8 mouse cellular contexts compared by ENCODE assay signal in the genomic region with DNA sequence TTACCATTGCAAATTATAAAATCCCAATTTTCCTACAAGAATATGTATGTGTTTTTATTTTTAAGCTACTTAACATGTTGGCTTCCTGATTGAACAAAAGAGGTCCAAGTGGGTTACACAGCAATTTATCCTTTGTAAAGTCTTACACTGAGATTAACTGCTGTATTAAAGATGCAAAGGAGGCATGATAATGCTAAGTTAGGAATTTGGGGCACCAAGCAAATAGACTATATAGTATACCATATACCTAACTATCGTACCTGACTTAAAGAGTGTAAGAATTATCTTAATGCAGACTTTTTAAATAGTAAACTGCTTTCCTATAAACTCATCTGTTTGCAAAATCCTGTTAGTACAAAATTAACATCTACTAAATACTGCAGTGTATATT. TPM values are rescaled to one million over a fixed set of nuclear protein-coding genes. Genes with fewer than 3 reads are reported as not detected.
DNase-seq lines count a peak whose midpoint lies in the region; ATAC-seq and TF ChIP-seq lines count a peak whose summit lies in the region.
"Had no signal": no experiment of that assay in that cellular context is flagged by ENCODE, and none has a peak within 500 bp of the region (broad histone marks: within the 10 kb centered on the region; RNA-seq: fewer than 3 reads in every experiment).

No protein-coding gene starts in this region.

- TF ChIP-seq POLR2A in myocyte (IDR thresholded peaks at IDR 0.05; ENCODE audit: insufficient read length, low read depth), result no peak

- ATAC-seq in liver, embryonic 11.5 days (replicated peaks; ENCODE audit: low FRiP score), result no peak
- peak; percentile 36 for ATAC-seq in forebrain, embryonic 14.5 days
- ATAC-seq in intestine, postnatal 0 days, result no peak

- peaks cover 99% of the 10 kb centered on the region for H3K79me2 ChIP-seq in myocyte (ENCODE audit: control insufficient read depth, insufficient read depth)

- DNase-seq in liver, embryonic 11.5 days (ENCODE audit: low spot score), result no peak
- no peak for DNase-seq in liver
- DNase-seq in forebrain, embryonic 14.5 days (ENCODE audit: low spot score), result no peak
- no peak for DNase-seq in ovary, postnatal 36 days (ENCODE audit: low spot score)
- no peak for DNase-seq in layer of hippocampus, adult 9-10 months (ENCODE audit: low spot score)

- H3K4me1 ChIP-seq in liver, embryonic 11.5 days (replicated peaks; ENCODE audit: control insufficient read depth, insufficient read depth, low read length), result peaks cover 22% of the 10 kb centered on the region
- H3K4me1 ChIP-seq in forebrain, embryonic 14.5 days (ENCODE audit: control insufficient read depth, insufficient read depth, low read length), result peaks cover 17% of the 10 kb centered on the region
- H3K4me1 ChIP-seq in intestine, postnatal 0 days (replicated peaks; ENCODE audit: control insufficient read depth, insufficient read depth, low read length), result no peaks in the 10 kb centered on the region

- no peaks in the 10 kb centered on the region for H3K36me3 ChIP-seq in liver, embryonic 11.5 days (ENCODE audit: control insufficient read depth, insufficient read depth, low read length)
- no peaks in the 10 kb centered on the region for H3K36me3 ChIP-seq in forebrain, embryonic 14.5 days (ENCODE audit: control insufficient read depth, insufficient read depth, low read length)
- no peaks in the 10 kb centered on the region for H3K36me3 ChIP-seq in intestine, postnatal 0 days (ENCODE audit: control insufficient read depth, insufficient read depth)
- H3K36me3 ChIP-seq in myocyte (ENCODE audit: control insufficient read depth, insufficient read depth), result no peaks in the 10 kb centered on the region

- peak overlapping the region; percentile 47 for H3K4me2 ChIP-seq in liver, embryonic 11.5 days
- peak overlapping the region; percentile 51 for H3K4me2 ChIP-seq in forebrain, embryonic 14.5 days (ENCODE audit: low read length)
- 0 out of 2 replicates have a peak overlapping the region, but pooled peaks have one; percentile 45 for H3K4me2 ChIP-seq in intestine, postnatal 0 days (replicated peaks; ENCODE audit: low read depth)
- peak overlapping the region; percentile 31 for H3K4me2 ChIP-seq in myocyte (ENCODE audit: low read depth)

- 90% methylated on average over 1 of the region's 1 CpGs for WGBS in liver, embryonic 11.5 days
- WGBS in forebrain, embryonic 14.5 days, result 82% methylated on average over 1 of the region's 1 CpGs
- 89% methylated on average over 1 of the region's 1 CpGs for WGBS in intestine, postnatal 0 days

- TF ChIP-seq CTCF in intestine, postnatal 0 days (IDR thresholded peaks at IDR 0.05; ENCODE audit: low read depth), result no peak

- H3K27me3 ChIP-seq in liver, embryonic 11.5 days (replicated peaks; ENCODE audit: control insufficient read depth, insufficient read depth, low read length), result no peaks in the 10 kb centered on the region
- no peaks in the 10 kb centered on the region for H3K27me3 ChIP-seq in forebrain, embryonic 14.5 days (replicated peaks; ENCODE audit: control insufficient read depth, insufficient read depth, low read length)
- no peaks in the 10 kb centered on the region for H3K27me3 ChIP-seq in intestine, postnatal 0 days (replicated peaks; ENCODE audit: control insufficient read depth, insufficient read depth, low read length)
- H3K27me3 ChIP-seq in myocyte (ENCODE audit: control insufficient read depth, insufficient read depth, insufficient read length), result no peaks in the 10 kb centered on the region

- no peak overlapping the region for H3K4me3 ChIP-seq in liver, embryonic 11.5 days (ENCODE audit: low read depth, low read length)
- peak overlapping the region; percentile 36 for H3K4me3 ChIP-seq in forebrain, embryonic 14.5 days (ENCODE audit: low read depth, low read length)
- no peak overlapping the region for H3K4me3 ChIP-seq in intestine, postnatal 0 days (ENCODE audit: low read depth, low read length)
- no peak overlapping the region for H3K4me3 ChIP-seq in myocyte

- H3K9me3 ChIP-seq in liver, embryonic 11.5 days (ENCODE audit: control insufficient read depth, low read length), result no peaks in the 10 kb centered on the region
- no peaks in the 10 kb centered on the region for H3K9me3 ChIP-seq in forebrain, embryonic 14.5 days (replicated peaks; ENCODE audit: control insufficient read depth, low read length)
- H3K9me3 ChIP-seq in intestine, postnatal 0 days (ENCODE audit: control insufficient read depth), result no peaks in the 10 kb centered on the region
- H3K9me3 ChIP-seq: G1E had no signal

- no peak overlapping the region for H3K27ac ChIP-seq in liver, embryonic 11.5 days (ENCODE audit: low read depth, low read length)
- H3K27ac ChIP-seq in forebrain, embryonic 14.5 days (ENCODE audit: low read depth, low read length), result no peak overlapping the region
- no peak overlapping the region for H3K27ac ChIP-seq in intestine, postnatal 0 days (ENCODE audit: low read depth, low read length)

- H3ac ChIP-seq in myocyte (ENCODE audit: control insufficient read depth, insufficient read length), result no peak overlapping the region

- no peak overlapping the region for H3K9ac ChIP-seq in liver, embryonic 11.5 days (ENCODE audit: low read depth, low read length)
- H3K9ac ChIP-seq in forebrain, embryonic 14.5 days (ENCODE audit: low read length), result peak overlapping the region; percentile 67; the same call in 1 of the 2 replicates
- no peak overlapping the region for H3K9ac ChIP-seq in intestine, postnatal 0 days (ENCODE audit: low read depth, low read length)

TF ChIP-seq in myocyte, 11 proteins besides CTCF, POLR2A, EP300 and RAD21:
- TF ChIP-seq MYOD1 (IDR thresholded peaks at IDR 0.05; ENCODE audit: control insufficient read depth in 1 of 3, insufficient read length in 2 of 3, low read depth in 2 of 3) (no peak), MYOG (IDR thresholded peaks at IDR 0.05; ENCODE audit: control insufficient read depth in 1 of 3, insufficient read depth in 1 of 3, insufficient read length in 2 of 3, low read depth in 2 of 3) (no peak), E2F4 (IDR thresholded peaks at IDR 0.05; ENCODE audit: insufficient read depth) (no peak), TCF3 (IDR thresholded peaks at IDR 0.05; ENCODE audit: insufficient read length, low read depth) (no peak)

RNA-seq across cellular contexts. Expression of a gene that starts 26.4 kb away (rescaled TPM):
- 25.2 and 32.2 TPM in 2 replicates for polyA plus RNA-seq in liver, embryonic 11.5 days (2014; fragmentation: Nextera tagmentation; extraction: Ambion mirVana)
- 26.2 and 28.1 TPM in 2 replicates for polyA plus RNA-seq in forebrain, embryonic 14.5 days (2014; fragmentation: Nextera tagmentation; extraction: Ambion mirVana)
- 19.3 and 23.3 TPM in 2 replicates for polyA plus RNA-seq in intestine, postnatal 0 days (2015; fragmentation: Nextera tagmentation; extraction: Ambion mirVana)
- polyA plus RNA-seq in myocyte (2012; fragmentation: generic; extraction: Trizol), result 14.7 TPM

RNA-seq across cellular contexts. Expression of a gene that starts 27.1 kb away (rescaled TPM):
- polyA plus RNA-seq in liver, embryonic 11.5 days (2014; fragmentation: Nextera tagmentation; extraction: Ambion mirVana), result 3.8 and 4.1 TPM in 2 replicates
- polyA plus RNA-seq in forebrain, embryonic 14.5 days (2014; fragmentation: Nextera tagmentation; extraction: Ambion mirVana), result 3.6 and 6.2 TPM in 2 replicates
- polyA plus RNA-seq in intestine, postnatal 0 days (2015; fragmentation: Nextera tagmentation; extraction: Ambion mirVana), result 3.0 and 3.3 TPM in 2 replicates
- 0.64 TPM for polyA plus RNA-seq in myocyte (2012; fragmentation: generic; extraction: Trizol)
